Mouse (Mus musculus): ENCODE measurements at regions not wholly inside any gene's neighbourhood (a gene's known extent, or its start where the extent isn't known, plus 50 kb on each side); places are given as distances from the start of the nearest gene placed in this dataset.

- WGBS, result 76% methylated on average over 11 of the region's 11 CpGs
Observed at GRCm38 (mm10) chr13:116243272-116243784, 66.2 kb downstream of the Isl1 start.

GRCm38 (mm10) chr13:116215101-116215500 is 94.4 kb downstream of the Isl1 start:
- Histone ChIP-seq H3K27me3 (no peaks in the 10 kb centered on the region), H3K9me3 (replicated peaks) (no peaks in the 10 kb centered on the region), H3K36me3 (no peaks in the 10 kb centered on the region), H3K27ac (no peak overlapping the region), H3K4me3 (no peak overlapping the region), H3K4me2 (replicated peaks) (no peak overlapping the region), H3K4me1 (no peaks in the 10 kb centered on the region), H3K9ac (no peak overlapping the region)
- 41% methylated on average over 3 of the region's 3 CpGs for WGBS
- ATAC-seq (ENCODE audit: low FRiP score), result no peak

More at GRCm38 (mm10) chr13:116243272-116243784, 66.2 kb downstream of the Isl1 start:
- H3K27ac ChIP-seq, result no peak overlapping the region
- no peaks in the 10 kb centered on the region for H3K27me3 ChIP-seq
- H3K9me3 ChIP-seq (replicated peaks), result no peaks in the 10 kb centered on the region
- no peak overlapping the region for H3K4me2 ChIP-seq (replicated peaks)
- ATAC-seq (ENCODE audit: low FRiP score), result peak; percentile 40; the same call in 1 of the 2 replicates
- H3K4me1 ChIP-seq, result no peaks in the 10 kb centered on the region
- no peaks in the 10 kb centered on the region for H3K36me3 ChIP-seq
- no peak overlapping the region for H3K9ac ChIP-seq
- no peak overlapping the region for H3K4me3 ChIP-seq

- no peaks in the 10 kb centered on the region for H3K36me3 ChIP-seq
- H3K4me3 ChIP-seq, result no peak overlapping the region
- H3K4me2 ChIP-seq (replicated peaks), result no peak overlapping the region
- 46% methylated on average over 6 of the region's 6 CpGs for WGBS
- H3K4me1 ChIP-seq, result no peaks in the 10 kb centered on the region
- no peak overlapping the region for H3K27ac ChIP-seq
- no peak overlapping the region for H3K9ac ChIP-seq
- no peaks in the 10 kb centered on the region for H3K27me3 ChIP-seq
- H3K9me3 ChIP-seq (replicated peaks), result no peaks in the 10 kb centered on the region
- ATAC-seq (ENCODE audit: low FRiP score), result no peak
Observed at GRCm38 (mm10) chr13:116213843-116214829, 95.4 kb downstream of the Isl1 start.

GRCm38 (mm10) chr13:116201177-116201920 is 108.1 kb downstream of the Isl1 start:
- H3K27ac ChIP-seq, result no peak overlapping the region
- H3K9ac ChIP-seq, result no peak overlapping the region
- ATAC-seq (ENCODE audit: low FRiP score), result peak; percentile 68
- no peaks in the 10 kb centered on the region for H3K36me3 ChIP-seq
- H3K4me1 ChIP-seq, result no peaks in the 10 kb centered on the region; the same call in 1 of the 2 replicates
- peak overlapping the region; percentile 38 for H3K4me2 ChIP-seq (replicated peaks)
- WGBS, result 2% methylated on average over 11 of the region's 11 CpGs
- H3K27me3 ChIP-seq, result no peaks in the 10 kb centered on the region
- 0 out of 2 replicates have a peak overlapping the region, but pooled peaks have one; percentile 10 for H3K4me3 ChIP-seq
- no peaks in the 10 kb centered on the region for H3K9me3 ChIP-seq (replicated peaks)

GRCm38 (mm10) chr13:116187059-116187458 is 122.4 kb downstream of the Isl1 start:
- Histone ChIP-seq H3K4me2 (replicated peaks) (no peak overlapping the region), H3K27me3 (no peaks in the 10 kb centered on the region; the same call in 1 of the 2 replicates), H3K4me3 (no peak overlapping the region), H3K9me3 (replicated peaks) (no peaks in the 10 kb centered on the region), H3K4me1 (no peaks in the 10 kb centered on the region), H3K36me3 (no peaks in the 10 kb centered on the region), H3K27ac (no peak overlapping the region), H3K9ac (no peak overlapping the region)
- no peak for ATAC-seq (ENCODE audit: low FRiP score)
- WGBS, result 62% methylated on average over 7 of the region's 7 CpGs

- Histone ChIP-seq H3K27me3 (peaks cover 3% of the 10 kb centered on the region; the same call in 1 of the 2 replicates), H3K4me2 (replicated peaks) (no peak overlapping the region), H3K4me1 (no peaks in the 10 kb centered on the region), H3K9me3 (replicated peaks) (no peaks in the 10 kb centered on the region), H3K27ac (no peak overlapping the region), H3K9ac (no peak overlapping the region), H3K4me3 (no peak overlapping the region), H3K36me3 (no peaks in the 10 kb centered on the region)
- no peak for ATAC-seq (ENCODE audit: low FRiP score)
- WGBS, result 18% methylated on average over 3 of the region's 3 CpGs
Observed at GRCm38 (mm10) chr13:116177781-116178180, 131.7 kb downstream of the Isl1 start.

GRCm38 (mm10) chr13:116174976-116175375 is 134.5 kb downstream of the Isl1 start:
- H3K27ac ChIP-seq, result no peak overlapping the region
- ATAC-seq (ENCODE audit: low FRiP score), result no peak
- no peak overlapping the region for H3K9ac ChIP-seq
- H3K9me3 ChIP-seq (replicated peaks), result no peaks in the 10 kb centered on the region
- no peaks in the 10 kb centered on the region for H3K36me3 ChIP-seq
- no peak overlapping the region for H3K4me2 ChIP-seq (replicated peaks)
- no peak overlapping the region for H3K4me3 ChIP-seq
- no peaks in the 10 kb centered on the region for H3K4me1 ChIP-seq
- H3K27me3 ChIP-seq, result peaks cover 3% of the 10 kb centered on the region; the same call in 1 of the 2 replicates
- 4% methylated on average over 3 of the region's 3 CpGs for WGBS

GRCm38 (mm10) chr13:116173866-116174265 is 135.6 kb downstream of the Isl1 start:
- no peak overlapping the region for H3K4me2 ChIP-seq (replicated peaks)
- no peak overlapping the region for H3K4me3 ChIP-seq
- WGBS, result 21% methylated on average over 2 of the region's 2 CpGs
- no peak overlapping the region for H3K27ac ChIP-seq
- no peaks in the 10 kb centered on the region for H3K4me1 ChIP-seq
- H3K9ac ChIP-seq, result no peak overlapping the region
- no peaks in the 10 kb centered on the region for H3K36me3 ChIP-seq
- peaks cover 3% of the 10 kb centered on the region; the same call in 1 of the 2 replicates for H3K27me3 ChIP-seq
- H3K9me3 ChIP-seq (replicated peaks), result no peaks in the 10 kb centered on the region
- ATAC-seq (ENCODE audit: low FRiP score), result no peak

- H3K27ac ChIP-seq, result no peak overlapping the region
- H3K9ac ChIP-seq, result no peak overlapping the region
- no peaks in the 10 kb centered on the region for H3K4me1 ChIP-seq
- no peaks in the 10 kb centered on the region for H3K27me3 ChIP-seq
- no peak for ATAC-seq (ENCODE audit: low FRiP score)
- H3K9me3 ChIP-seq (replicated peaks), result no peaks in the 10 kb centered on the region
- 74% methylated on average over 5 of the region's 5 CpGs for WGBS
- H3K36me3 ChIP-seq, result no peaks in the 10 kb centered on the region
- H3K4me3 ChIP-seq, result no peak overlapping the region
- H3K4me2 ChIP-seq (replicated peaks), result no peak overlapping the region
Observed at GRCm38 (mm10) chr13:116143022-116143421, 166.5 kb downstream of the Isl1 start.

GRCm38 (mm10) chr13:116118664-116119063 is 190.8 kb downstream of the Isl1 start:
- Histone ChIP-seq H3K4me2 (replicated peaks) (no peak overlapping the region), H3K9me3 (replicated peaks) (no peaks in the 10 kb centered on the region), H3K4me3 (no peak overlapping the region), H3K4me1 (no peaks in the 10 kb centered on the region), H3K27ac (no peak overlapping the region), H3K27me3 (no peaks in the 10 kb centered on the region), H3K36me3 (no peaks in the 10 kb centered on the region), H3K9ac (no peak overlapping the region)
- ATAC-seq (ENCODE audit: low FRiP score), result no peak
- 69% methylated on average over 1 of the region's 1 CpGs for WGBS

GRCm38 (mm10) chr13:116111032-116111808 is 198.3 kb downstream of the Isl1 start:
- Histone ChIP-seq H3K27me3 (no peaks in the 10 kb centered on the region), H3K9ac (no peak overlapping the region), H3K36me3 (no peaks in the 10 kb centered on the region), H3K27ac (no peak overlapping the region), H3K9me3 (replicated peaks) (no peaks in the 10 kb centered on the region), H3K4me2 (replicated peaks) (no peak overlapping the region), H3K4me3 (no peak overlapping the region), H3K4me1 (no peaks in the 10 kb centered on the region)
- 76% methylated on average over 7 of the region's 7 CpGs for WGBS
- no peak for ATAC-seq (ENCODE audit: low FRiP score)

All from hindbrain, embryonic 12.5 days (tissue).